Mouse (Mus musculus) cerebellum, adult 2 months (tissue): Measurements from ENCODE around the gene Gabrr2. TPM values are rescaled to one million over a fixed set of nuclear protein-coding genes. Genes with fewer than 3 reads are reported as not detected.

Experiments
- DNase-seq, 2 experiments: peaks; one replicate each; pipeline ENCODE4 v3.0.0; 2021
- H3K27ac ChIP-seq: fragments of 200-500 bp; 2 replicates; pipeline ENCODE4 v1.5.1; 2012; ENCODE audit warnings: low read length, control low read depth, inconsistent platforms; ENCODE audit not compliant: insufficient read depth
- H3K27me3 ChIP-seq: fragments of 200-500 bp; 2 replicates; pipeline ENCODE4 v1.6.1; 2012; ENCODE audit warnings: inconsistent platforms, mild to moderate bottlenecking, low read length, moderate library complexity; ENCODE audit not compliant: control insufficient read depth, insufficient read depth
- H3K4me1 ChIP-seq: fragments of 200-500 bp; 2 replicates; pipeline ENCODE4 v1.6.1; 2011; ENCODE audit warnings: low read length; ENCODE audit not compliant: control insufficient read depth, insufficient read depth
- H3K4me3 ChIP-seq: fragments of 200-500 bp; replicated peaks from 2 replicates; pipeline ENCODE3; 2011; ENCODE audit warnings: mild to moderate bottlenecking, low read depth, low read length, control low read depth; ENCODE audit not compliant: insufficient read depth
- CTCF ChIP-seq: fragments of 200-500 bp; IDR thresholded peaks from 2 replicates; pipeline ENCODE4 v1.5.1; 2011; ENCODE audit warnings: low read depth, mild to moderate bottlenecking, control low read depth, low read length, moderate library complexity, borderline replicate concordance; ENCODE audit not compliant: insufficient read depth
- POLR2A ChIP-seq: fragments of 200-500 bp; IDR thresholded peaks from 2 replicates; pipeline ENCODE4 v1.6.1; 2011; ENCODE audit warnings: low read length, control low read depth, borderline replicate concordance; ENCODE audit not compliant: insufficient read depth
- WGBS: fragments of 180-500 bp; shearing (Covaris S2); methylation state at CpG from one replicate; pipeline ENCODE4 v1.1.7; 2018; 5-methylcytosine and 5-hydroxymethylcytosine counted together
- polyA plus RNA-seq: library from polyadenylated mRNA; depleted of rRNA; stranded (reverse); fragments of >200 nt; gene quantifications from 2 replicates; pipeline ENCODE4 v1.2.3, GENCODE M21; 2012; rRNA removed

Gabrr2 gene
- polyA plus RNA-seq, 1 experiment, result 2.0 TPM

- Histone ChIP-seq H3K4me3 (no peak within 1 kb of the TSS), H3K27ac (no peak within 1 kb of the TSS), H3K4me1 (no peaks in the 10 kb centered on the region), H3K27me3 (no peaks in the 10 kb centered on the region)
- no peak for TF ChIP-seq POLR2A
- TF ChIP-seq CTCF, result no peak
- DNase-seq, result no peak
- 85% methylated on average over 11 of the region's 11 CpGs for WGBS
Observed at GRCm38 (mm10) chr4:33132221-33132620, 69.4 kb downstream of the Gabrr2 start, which contains the start of gene Gabrr1. Gene Gabrr1 (plus strand): TSS chr4:33132521.

Other genes starting within 250 kb of the Gabrr2 start
- gene Ankrd6, start 112.2 kb upstream of the Gabrr2 start, polyA plus RNA-seq, result 7.7 and 9.4 TPM in 2 replicates
- 45.4 and 51.7 TPM in 2 replicates for gene Rragd, start 80.0 kb upstream of the Gabrr2 start, polyA plus RNA-seq
- gene Ube2j1, start 31.6 kb upstream of the Gabrr2 start, polyA plus RNA-seq, result 78.9 and 80.8 TPM in 2 replicates
- gene Gabrr1, start 69.5 kb downstream of the Gabrr2 start, polyA plus RNA-seq, result 0.30 and 0.34 TPM in 2 replicates
- 4.5 and 6.7 TPM in 2 replicates for gene Pm20d2, start 126.7 kb downstream of the Gabrr2 start, polyA plus RNA-seq
- gene Srsf12, start 146.0 kb downstream of the Gabrr2 start, polyA plus RNA-seq, result 16.1 and 16.5 TPM in 2 replicates
- gene Pnrc1, start 227.2 kb downstream of the Gabrr2 start, polyA plus RNA-seq, result 62.4 and 64.6 TPM in 2 replicates
- 10.3 and 11.5 TPM in 2 replicates for gene Rngtt, start 247.3 kb downstream of the Gabrr2 start, polyA plus RNA-seq